Mouse (Mus musculus): Measurements from ENCODE around the gene Bfar. TPM values are rescaled to one million over a fixed set of nuclear protein-coding genes. Genes with fewer than 3 reads are reported as not detected.

Bfar gene
- total RNA-seq, 2 experiments from 2014 or later, result 37.7 to 39.6 TPM

Other genes starting within 250 kb of the Bfar start
- gene Parn, start 3.7 kb upstream of the Bfar start, total RNA-seq (2021), result 10 to 100 TPM; 27.9 to 28.3 TPM
- gene 3110001I22Rik, start 71 bp downstream of the Bfar start, total RNA-seq (2021), result 1 to 10 TPM; 2.9 to 3.6 TPM
- not detected for gene Pla2g10, start 59.1 kb downstream of the Bfar start, total RNA-seq (2021)
- gene Rrn3, start 108.8 kb downstream of the Bfar start, total RNA-seq (2021), result 10 to 100 TPM; 41.7 to 44.2 TPM
- 10 to 100 TPM; 89.2 to 94.7 TPM for gene Ntan1, start 147.0 kb downstream of the Bfar start, total RNA-seq (2021)
- gene Pdxdc1, start 231.3 kb downstream of the Bfar start, total RNA-seq (2021), result 10 to 100 TPM; 72.2 to 73.0 TPM
- 10 to 100 TPM; 69.6 to 70.1 TPM for gene Mpv17l, start 231.3 kb downstream of the Bfar start, total RNA-seq (2021)

All from left cerebral cortex, postnatal 14 days (tissue).